In the genomic region with DNA sequence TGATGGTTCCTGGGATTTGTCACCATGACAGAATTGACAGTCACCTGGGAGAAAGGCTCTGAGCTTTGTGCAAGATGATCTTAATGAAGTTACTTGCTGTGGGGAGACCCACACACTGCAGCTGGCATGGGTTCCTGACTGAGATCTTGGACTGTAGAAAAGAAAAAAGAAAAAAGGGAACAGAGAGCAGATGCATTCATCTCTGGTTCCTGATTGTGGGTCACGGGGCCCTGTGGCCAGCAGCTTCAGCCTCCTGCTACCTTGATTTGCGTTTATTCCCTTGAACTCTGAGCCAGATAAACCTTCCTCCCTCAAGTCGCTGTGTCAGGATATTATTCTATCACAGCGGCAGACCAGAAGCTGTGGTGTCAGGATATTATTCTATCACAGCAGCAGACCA, we compare ENCODE assay signal across 25 mouse cellular contexts. TPM values are rescaled to one million over a fixed set of nuclear protein-coding genes. Genes with fewer than 3 reads are reported as not detected.
DNase-seq lines count a peak whose midpoint lies in the region; ATAC-seq and TF ChIP-seq lines count a peak whose summit lies in the region.
"Had no signal": no experiment of that assay in that cellular context is flagged by ENCODE, and none has a peak within 500 bp of the region (broad histone marks: within the 10 kb centered on the region; RNA-seq: fewer than 3 reads in every experiment).

No protein-coding gene starts in this region.

- H3K27me3 ChIP-seq in E14TG2a.4 (ENCODE audit: insufficient read depth, low read length): no peaks in the 10 kb centered on the region
- H3K27me3 ChIP-seq in midbrain, embryonic 14.5 days (ENCODE audit: control insufficient read depth, insufficient read depth, low read length): no peaks in the 10 kb centered on the region
- H3K27me3 ChIP-seq: hindbrain, embryonic 15.5 days; megakaryocyte, embryonic 14.5 days; midbrain, embryonic 15.5 days; neural tube, embryonic 13.5 days; stomach, embryonic 15.5 days had no signal

- no peak for TF ChIP-seq CTCF in E14TG2a.4 (conservative IDR thresholded peaks at IDR 0.05; ENCODE audit: low read length)
- no peak for TF ChIP-seq CTCF in bone marrow macrophage, adult 2 months (IDR thresholded peaks at IDR 0.05; ENCODE audit: low read depth, low read length)

- 95% methylated on average over 4 of the region's 4 CpGs for WGBS in midbrain, embryonic 14.5 days

- no peak overlapping the region for H3K9ac ChIP-seq in midbrain, embryonic 14.5 days (replicated peaks; ENCODE audit: low read length)
- H3K9ac ChIP-seq: hindbrain, embryonic 15.5 days; liver, embryonic 14.5 days; lung, embryonic 14.5 days; midbrain, embryonic 15.5 days; neural tube, embryonic 13.5 days; stomach, embryonic 15.5 days had no signal

- peak; percentile 70 for ATAC-seq in monocyte, adult 5-6 weeks (replicated peaks; ENCODE audit: insufficient number of reproducible peaks, low FRiP score, low TSS enrichment, poor library complexity, severe bottlenecking)
- no peak for ATAC-seq in midbrain, embryonic 14.5 days (ENCODE audit: low FRiP score, low TSS enrichment)
- ATAC-seq: midbrain, embryonic 15.5 days had no signal

- H3K9me3 ChIP-seq in E14TG2a.4 (ENCODE audit: low read length): peaks cover 62% of the 10 kb centered on the region
- 0 out of 2 replicates have a peak, but pooled peaks cover 14% of the 10 kb centered on the region for H3K9me3 ChIP-seq in midbrain, embryonic 14.5 days (ENCODE audit: control insufficient read depth, low read length)
- H3K9me3 ChIP-seq: hindbrain, embryonic 15.5 days; midbrain, embryonic 15.5 days; stomach, embryonic 15.5 days had no signal

- intact Hi-C loops in heart, postnatal 25 days (cut with DNase I): loop anchor here (10.0 kb wide), 2 partner anchors 152 to 538 kb away; a partner anchor contains a TSS

- 0 out of 2 replicates have a peak overlapping the region, but pooled peaks have one; percentile 13 for H3K4me3 ChIP-seq in E14TG2a.4 (replicated peaks; ENCODE audit: low read length)
- H3K4me3 ChIP-seq in bone marrow macrophage, adult 2 months (ENCODE audit: insufficient read depth, low read length): no peak overlapping the region
- no peak overlapping the region for H3K4me3 ChIP-seq in midbrain, embryonic 14.5 days (replicated peaks; ENCODE audit: low read depth, low read length)
- H3K4me3 ChIP-seq: forebrain, embryonic 10.5 days; heart, adult 2 months; hindbrain, embryonic 15.5 days; left cerebral cortex, adult 2 months; megakaryocyte, embryonic 14.5 days; midbrain, embryonic 15.5 days; myocyte; neural tube, embryonic 13.5 days; stomach, embryonic 15.5 days had no signal

- peaks cover 83% of the 10 kb centered on the region for H3K36me3 ChIP-seq in E14TG2a.4 (ENCODE audit: insufficient read depth, low read length)
- no peaks in the 10 kb centered on the region for H3K36me3 ChIP-seq in midbrain, embryonic 14.5 days (ENCODE audit: control insufficient read depth, insufficient read depth, low read length)
- H3K36me3 ChIP-seq: hindbrain, embryonic 15.5 days; midbrain, embryonic 15.5 days had no signal

- peak overlapping the region; percentile 75 for H3K27ac ChIP-seq in bone marrow macrophage, adult 2 months (ENCODE audit: insufficient read depth, low read depth, low read length)
- no peak overlapping the region for H3K27ac ChIP-seq in midbrain, embryonic 14.5 days (replicated peaks; ENCODE audit: low read depth, low read length)
- H3K27ac ChIP-seq: forebrain, embryonic 10.5 days; heart, adult 2 months; hindbrain, embryonic 15.5 days; kidney, postnatal 0 days; left cerebral cortex, adult 2 months; liver, embryonic 14.5 days; midbrain, embryonic 15.5 days; neural tube, embryonic 13.5 days; stomach, embryonic 15.5 days had no signal

- H3K4me1 ChIP-seq in E14TG2a.4 (replicated peaks; ENCODE audit: low read depth, low read length): peaks cover 61% of the 10 kb centered on the region
- peaks cover 24% of the 10 kb centered on the region for H3K4me1 ChIP-seq in bone marrow macrophage, adult 2 months (ENCODE audit: control insufficient read depth, insufficient read depth, low read length)
- peaks cover 5% of the 10 kb centered on the region; the same call in 1 of the 2 replicates for H3K4me1 ChIP-seq in midbrain, embryonic 14.5 days (ENCODE audit: control insufficient read depth, insufficient read depth, low read length)
- H3K4me1 ChIP-seq: stomach, embryonic 15.5 days had no signal

- H3K4me2 ChIP-seq in midbrain, embryonic 14.5 days (ENCODE audit: low read length): no peak overlapping the region
- H3K4me2 ChIP-seq: hindbrain, embryonic 15.5 days; lung, embryonic 14.5 days; midbrain, embryonic 15.5 days; neural tube, embryonic 13.5 days; stomach, embryonic 15.5 days had no signal

- peak; percentile 75 to 77 for DNase-seq in spleen, postnatal 36 days (ENCODE audit: low spot score in 2 of 2)
- no peak for DNase-seq in heart, postnatal 25 days (ENCODE audit: low spot score)
- no peak for DNase-seq in layer of hippocampus, adult 9-11 months
- DNase-seq in midbrain, embryonic 14.5 days: no peak
- DNase-seq: adrenal gland, adult 2 months; cerebellum, adult 8-10 months; cerebellum, postnatal 36 days; gastrocnemius, postnatal 25 days; kidney, adult 2 months; lung, embryonic 14.5 days; thymus, adult 18-20 months had no signal

- no peak for TF ChIP-seq POLR2A in bone marrow macrophage, adult 2 months (IDR thresholded peaks at IDR 0.05; ENCODE audit: borderline replicate concordance, low read depth, low read length)

RNA-seq across cellular contexts. Expression of a gene that starts 6.1 kb away (rescaled TPM):
- 27.8 and 29.0 TPM in 2 replicates for polyA plus RNA-seq in bone marrow macrophage, adult 2 months (2012; ENCODE audit: insufficient read depth, insufficient read length, missing spikeins)
- 30.8 to 34.7 TPM (median 34.3 TPM) in 3 replicates for total RNA-seq in monocyte, adult 5-6 weeks (2017)
- total RNA-seq in heart, postnatal 25 days (2021): 10 to 100 TPM; 30.0 to 33.4 TPM
- 149 and 202 TPM in 2 replicates for polyA plus RNA-seq in midbrain, embryonic 14.5 days (2014; fragmentation: Nextera tagmentation; extraction: Ambion mirVana)

Comparison
In these comparisons a context has a peak if more than half of its experiments do, and no peak if none do; other contexts are left out.
1. DNase-seq: peak in spleen, postnatal 36 days (2 of 2); none in heart, postnatal 25 days (single experiment), layer of hippocampus, adult 9-11 months (single experiment) and midbrain, embryonic 14.5 days (single experiment).